Mouse (Mus musculus): ENCODE measurements at regions not wholly inside any gene's neighbourhood (a gene's known extent, or its start where the extent isn't known, plus 50 kb on each side); places are given as distances from the start of the nearest gene placed in this dataset.

DNA sequence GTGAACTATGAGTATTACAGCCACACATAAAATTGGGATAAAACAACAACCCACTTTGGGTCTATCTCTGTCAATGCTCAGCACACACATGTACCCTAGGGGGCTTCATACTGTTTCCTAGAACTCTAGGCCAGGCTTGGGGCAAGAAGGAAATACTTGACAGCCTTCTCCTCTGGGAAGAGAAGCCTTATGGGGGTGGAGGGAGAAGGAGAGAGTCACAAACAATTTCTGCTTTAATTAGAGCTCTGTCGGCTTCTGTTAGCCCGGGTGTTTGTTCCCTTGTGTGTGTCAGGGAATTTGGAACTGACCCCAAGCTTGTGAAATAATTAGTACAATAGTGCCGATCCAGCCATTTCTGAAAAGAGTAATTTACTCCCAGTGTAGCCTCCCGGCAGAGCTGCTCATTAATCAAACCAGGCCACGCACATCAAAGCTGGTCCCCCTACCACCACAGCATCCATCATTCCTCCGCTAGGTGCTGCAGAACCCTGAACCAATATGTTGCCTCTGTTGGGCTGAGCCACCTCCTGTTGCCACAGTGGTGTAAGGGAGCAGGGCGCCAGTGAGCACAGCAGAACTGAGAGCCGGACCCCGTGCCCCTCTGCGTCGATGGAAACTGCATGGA lies 307.3 kb downstream of the Tmem114 start:
- no peak for DNase-seq (ENCODE audit: low read depth, low spot score)

DNA sequence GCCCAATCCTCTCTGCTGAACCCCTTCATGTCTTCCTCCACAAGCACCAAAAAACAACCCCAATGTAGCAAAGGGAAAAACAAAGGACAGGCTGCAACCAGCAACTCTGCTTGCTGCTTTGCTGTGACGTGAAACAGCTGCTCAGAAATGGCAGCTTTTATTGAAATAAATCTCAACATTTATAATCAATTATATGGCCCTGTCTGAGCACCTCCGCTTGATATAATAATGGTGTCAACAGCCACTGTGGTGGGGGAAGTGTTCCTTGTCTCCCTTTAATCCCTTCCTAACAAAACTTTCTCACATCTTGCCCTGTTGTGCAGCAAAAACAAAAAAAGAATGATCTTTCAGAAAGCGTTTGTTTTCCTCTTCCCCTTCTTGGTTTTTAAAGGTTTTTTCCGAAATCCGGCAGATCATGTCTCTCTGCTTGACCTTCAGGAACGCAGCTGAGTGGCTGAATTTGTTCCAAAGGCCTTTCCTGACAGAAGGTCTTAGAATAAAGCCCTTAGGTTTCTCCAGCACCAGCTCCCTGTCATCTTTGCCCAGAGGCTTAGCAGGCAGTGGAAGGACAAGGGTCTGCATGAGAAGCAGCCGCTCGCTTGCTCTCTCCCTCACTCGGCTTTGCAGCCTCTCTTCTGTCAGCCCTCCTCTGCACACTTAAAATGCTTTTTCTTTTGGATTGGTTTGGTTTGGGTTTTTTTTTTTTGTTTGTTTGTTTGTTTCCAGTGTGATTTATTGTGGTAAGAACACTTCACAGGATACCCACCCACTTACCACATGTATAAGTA lies 313.4 kb downstream of the Tmem114 start:
- no peak for DNase-seq (ENCODE audit: low read depth, low spot score)

DNA sequence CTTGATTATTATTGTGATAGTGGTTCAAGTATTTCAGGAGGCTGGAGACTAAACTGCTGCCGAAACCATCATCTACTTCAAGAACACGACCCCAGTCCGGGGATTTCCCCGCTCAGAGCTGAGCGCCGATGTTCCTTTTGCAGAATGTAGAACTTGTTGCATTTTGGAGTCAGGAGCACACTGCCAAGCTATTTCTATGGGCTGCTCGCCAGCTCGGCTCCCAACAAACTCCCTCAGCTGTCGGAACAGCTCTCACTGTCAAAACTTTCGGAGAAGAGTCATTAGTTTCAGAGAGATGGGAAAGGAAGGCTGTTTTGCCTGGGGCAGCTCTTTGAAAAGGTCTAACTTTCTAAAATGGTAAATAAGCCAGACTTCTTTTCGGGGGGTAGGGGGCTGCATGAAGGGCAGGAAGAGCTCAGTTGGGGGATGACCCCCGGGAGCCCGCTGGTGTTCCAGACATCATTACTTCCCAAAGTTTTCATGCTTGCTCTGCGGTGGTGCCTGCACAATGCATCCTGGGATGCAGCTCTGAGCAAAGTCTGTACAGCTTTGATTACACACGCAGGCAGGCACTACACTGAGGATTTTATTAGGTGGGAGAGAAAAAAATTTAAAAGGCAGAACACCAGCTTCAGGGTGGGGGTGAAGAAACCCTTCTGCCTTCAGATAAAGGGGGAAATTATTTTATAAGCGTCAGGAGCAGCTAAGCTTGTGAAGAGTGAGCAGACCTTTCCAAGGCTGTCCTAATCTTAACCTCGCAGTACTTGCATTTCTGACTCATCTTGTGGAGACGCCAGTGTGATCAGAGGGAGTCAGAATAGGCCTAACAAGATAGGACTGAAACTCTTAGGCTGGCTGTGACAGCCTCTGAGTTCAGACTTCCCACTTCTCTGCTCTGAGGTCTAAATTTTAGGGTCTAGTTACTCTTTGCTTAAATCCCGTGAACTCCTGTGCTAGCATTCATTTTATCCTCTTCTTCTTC lies 316.5 kb downstream of the Tmem114 start:
- peak; percentile 26 for DNase-seq (ENCODE audit: low read depth, low spot score)

DNA sequence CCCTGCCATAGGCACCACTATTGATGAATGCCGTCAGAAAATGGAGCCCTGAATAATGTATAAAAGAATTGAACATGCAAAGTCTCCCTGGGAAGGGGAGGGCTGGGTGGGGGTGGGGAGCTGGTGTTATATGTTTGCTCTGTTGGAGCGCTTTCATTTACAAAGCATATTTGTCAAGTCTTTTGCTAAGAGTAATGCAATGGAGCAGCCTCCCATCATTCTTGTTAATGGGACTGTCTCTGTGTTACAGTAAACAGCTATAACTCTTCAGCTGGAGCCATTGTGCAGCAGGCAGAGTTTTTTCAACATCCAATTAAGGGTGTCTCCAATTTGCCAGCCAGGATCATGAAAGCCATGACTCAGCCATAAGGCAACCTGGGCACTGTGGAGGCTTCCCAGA lies 345.9 kb downstream of the Tmem114 start:
- no peak for DNase-seq (ENCODE audit: low read depth, low spot score)

DNA sequence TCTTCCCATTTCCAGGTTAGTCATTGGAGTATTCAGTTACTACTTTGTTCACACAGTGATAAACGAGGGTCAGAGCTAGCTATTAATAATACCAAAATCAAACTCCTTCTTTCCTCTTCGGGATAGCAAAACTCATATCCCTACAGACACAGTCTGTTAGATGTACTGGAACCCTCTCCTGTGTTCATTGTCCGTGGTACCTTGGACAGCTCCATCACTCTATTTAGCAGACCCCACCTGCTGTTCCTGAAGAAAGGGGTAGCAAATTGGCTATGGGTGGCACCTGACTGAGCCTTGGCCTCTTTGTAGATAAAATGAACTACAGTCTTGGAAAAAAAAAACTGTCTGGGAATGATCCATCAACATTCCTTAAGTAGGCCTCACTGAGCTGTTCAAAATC lies 346.5 kb downstream of the Tmem114 start:
- DNase-seq (ENCODE audit: low read depth, low spot score): no peak

DNA sequence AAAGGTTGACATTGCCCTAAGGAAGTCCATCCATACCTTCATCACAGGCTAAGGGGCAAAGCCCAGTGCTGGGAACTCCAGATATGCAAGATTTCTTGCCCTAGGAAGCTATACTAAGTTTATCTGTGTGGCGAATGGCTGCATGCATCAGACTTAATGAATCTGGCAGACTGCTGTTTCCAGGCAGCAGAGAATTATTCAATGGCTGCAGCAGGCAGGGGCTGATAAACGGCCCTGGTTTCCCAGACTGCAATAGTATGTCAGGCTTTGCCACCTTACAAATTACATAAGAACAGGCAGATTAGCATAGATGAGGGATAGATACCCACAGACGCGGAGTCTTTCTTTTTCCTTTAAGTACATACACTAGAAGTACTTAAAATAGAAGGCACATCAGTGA lies 350.2 kb downstream of the Tmem114 start:
- DNase-seq (ENCODE audit: low read depth, low spot score): no peak

DNA sequence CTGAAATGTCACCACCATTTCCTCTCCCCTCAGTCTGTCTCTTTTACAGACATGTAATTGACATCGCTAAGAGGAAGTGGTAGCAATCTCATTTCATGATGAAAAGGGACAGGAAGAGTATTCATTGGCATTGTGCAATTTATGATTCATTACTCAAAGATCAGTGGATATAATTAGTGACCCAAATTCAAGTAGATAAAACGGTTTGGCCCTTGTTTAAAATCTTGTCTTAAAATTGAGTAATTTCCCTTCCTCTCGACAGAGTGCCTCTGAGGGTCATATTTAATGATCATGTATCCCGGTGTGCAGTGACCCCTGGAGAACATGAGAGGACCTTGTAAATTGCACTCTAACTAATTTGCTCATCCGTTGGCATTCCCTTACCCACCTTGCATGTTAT lies 371.0 kb downstream of the Tmem114 start:
- no peak for DNase-seq (ENCODE audit: low read depth, low spot score)

DNA sequence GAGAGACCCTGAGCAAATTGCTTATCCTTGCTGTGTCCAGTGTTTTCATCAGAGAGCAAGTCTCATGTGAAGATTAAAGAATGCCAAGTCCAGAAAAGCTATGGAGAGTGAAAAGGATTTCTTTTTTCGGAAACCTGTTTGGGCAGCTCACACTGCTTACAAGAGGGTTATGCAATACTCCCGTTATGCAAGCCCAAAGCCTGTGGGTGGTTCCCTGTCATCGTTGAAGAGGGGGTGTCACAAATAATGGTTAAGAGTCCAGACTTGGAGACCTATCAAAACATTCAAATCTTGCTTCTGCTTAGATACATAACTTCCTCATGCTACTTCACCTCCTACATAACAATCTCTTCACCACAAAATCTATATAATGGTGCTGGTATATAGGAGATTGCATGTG lies 416.0 kb downstream of the Tmem114 start:
- DNase-seq (ENCODE audit: low read depth, low spot score): no peak

DNA sequence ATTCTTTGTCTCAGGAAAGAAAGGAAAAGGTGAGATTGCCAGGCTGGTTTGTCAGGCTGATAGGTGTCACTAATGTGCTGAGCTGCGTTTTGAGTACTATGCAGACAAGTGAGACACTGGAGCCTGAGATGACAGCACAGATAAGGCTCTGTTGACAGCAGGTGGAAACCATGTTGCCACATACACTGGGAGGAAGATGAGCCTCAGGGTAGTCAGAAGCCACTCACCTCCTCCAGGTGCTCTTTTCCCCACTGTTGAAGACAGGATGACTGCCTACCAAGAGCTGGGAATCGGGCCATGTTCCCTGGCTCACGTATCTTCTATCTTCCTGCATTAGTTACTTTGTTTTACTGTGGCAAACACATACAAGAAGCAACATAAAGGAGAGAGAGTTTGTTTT lies 418.3 kb downstream of the Tmem114 start:
- DNase-seq (ENCODE audit: low read depth, low spot score): no peak

DNA sequence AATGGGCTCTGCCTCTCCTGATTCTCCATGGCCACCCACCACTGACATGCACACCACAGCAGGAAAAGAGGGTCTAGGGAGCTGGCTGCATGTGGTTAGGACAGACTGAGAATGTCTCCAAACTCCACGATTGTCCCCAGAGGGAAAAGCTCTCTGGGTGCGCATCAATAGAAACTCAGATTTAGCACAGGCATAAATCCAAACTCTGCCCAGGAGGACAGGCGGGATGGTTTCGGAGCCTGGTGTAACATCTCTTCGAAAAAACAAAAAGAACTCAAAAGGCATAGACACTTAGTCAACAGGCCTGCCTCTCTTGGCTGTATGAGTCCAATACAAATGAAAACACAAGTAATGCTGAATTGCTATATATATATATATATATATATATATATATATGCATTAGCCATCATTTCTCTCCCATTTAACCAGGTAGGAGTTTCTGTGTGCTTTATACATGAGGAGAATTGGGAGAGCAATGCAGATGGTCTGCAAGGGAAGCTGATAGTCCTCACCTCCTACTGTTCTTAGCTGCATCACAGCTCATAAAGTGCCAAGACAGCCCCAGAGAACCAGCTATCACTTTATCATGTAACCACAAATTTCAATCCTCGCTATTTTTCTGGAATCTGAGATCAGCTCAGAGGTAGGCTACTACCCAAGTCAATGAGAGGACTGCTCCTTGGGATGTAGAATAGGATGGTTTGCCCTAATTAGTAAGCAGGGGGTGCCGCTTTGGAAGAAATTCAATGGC lies 422.4 kb downstream of the Tmem114 start:
- DNase-seq (ENCODE audit: low read depth, low spot score): no peak

DNA sequence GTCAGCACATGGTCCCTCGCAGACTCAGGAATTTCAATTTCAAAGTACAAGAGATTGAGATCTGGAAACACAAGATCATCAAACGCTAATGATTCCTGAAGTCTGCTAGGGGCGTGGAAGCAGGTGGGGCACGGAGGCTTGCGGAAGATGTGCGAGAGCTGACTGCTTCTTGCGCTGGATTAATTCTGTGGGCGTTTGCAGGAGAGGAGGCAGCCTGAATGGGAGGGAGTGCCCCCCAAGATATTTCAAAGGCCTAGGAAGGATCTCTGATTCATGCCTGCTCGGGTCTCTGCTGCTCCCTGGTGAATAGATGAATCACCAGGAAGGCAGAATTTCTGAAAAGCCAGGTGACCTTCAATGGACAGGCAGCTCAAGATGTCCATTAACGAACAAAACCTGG lies 442.1 kb downstream of the Tmem114 start:
- DNase-seq (ENCODE audit: low read depth, low spot score): no peak

DNA sequence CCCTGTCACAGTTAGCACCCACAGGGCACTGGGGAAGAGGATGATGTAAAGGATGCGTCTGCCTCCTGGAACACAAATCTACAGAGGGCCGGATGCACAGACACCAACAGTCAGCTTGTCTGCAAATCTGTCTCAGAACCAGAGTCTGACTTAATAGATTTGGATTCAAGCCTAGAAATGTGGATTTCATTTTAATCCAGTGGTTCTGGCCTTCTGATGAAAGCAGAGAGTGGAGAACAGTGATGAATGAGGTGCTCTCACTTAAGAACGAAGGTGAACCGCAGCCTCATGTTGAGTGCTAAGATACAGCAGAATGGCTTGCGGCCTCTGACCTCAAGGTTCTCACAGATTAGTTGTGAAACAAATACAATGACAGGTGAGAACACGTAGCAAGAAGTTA lies 446.5 kb downstream of the Tmem114 start:
- DNase-seq (ENCODE audit: low read depth, low spot score): no peak

DNA sequence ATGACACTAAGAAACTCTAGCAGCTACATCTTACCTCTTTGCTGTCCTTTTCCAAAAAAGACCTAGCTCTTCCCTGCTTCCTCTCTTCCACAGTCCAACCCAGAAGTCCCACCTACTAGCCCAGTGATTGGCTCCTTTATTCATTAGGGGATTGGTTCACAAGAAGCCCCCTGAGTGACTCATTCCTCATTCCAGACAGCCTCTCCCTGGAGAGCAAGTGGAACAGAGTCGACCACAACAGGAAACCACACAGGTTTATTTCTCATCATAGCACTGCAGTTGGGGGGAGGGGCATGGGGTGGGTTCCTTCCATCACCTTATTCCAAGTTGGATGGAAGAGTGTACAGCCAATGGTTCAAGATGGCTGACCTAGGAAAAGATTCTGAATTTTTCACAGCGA lies 473.3 kb downstream of the Tmem114 start:
- DNase-seq (ENCODE audit: low read depth, low spot score): no peak

DNA sequence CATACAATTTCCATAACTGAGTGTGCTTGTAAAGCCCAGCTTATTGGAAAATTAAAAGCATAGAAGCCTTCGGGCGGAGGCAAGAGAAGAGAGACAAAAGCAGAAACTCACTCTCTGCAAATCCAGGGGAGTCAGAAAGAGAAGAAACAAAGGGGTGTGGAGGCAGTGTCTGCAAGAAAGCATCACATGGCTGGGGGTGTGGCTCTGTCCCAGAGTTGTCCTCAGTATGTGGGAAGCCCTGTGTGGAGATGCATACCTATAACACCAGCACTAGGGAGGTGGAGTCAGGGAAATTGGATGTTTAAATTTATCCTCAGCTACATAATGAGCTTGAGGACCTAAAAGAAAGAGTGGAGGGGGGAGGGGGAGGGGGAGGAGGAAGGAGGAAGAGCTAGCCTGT lies 482.6 kb downstream of the Tmem114 start:
- DNase-seq (ENCODE audit: low read depth, low spot score): no peak

DNA sequence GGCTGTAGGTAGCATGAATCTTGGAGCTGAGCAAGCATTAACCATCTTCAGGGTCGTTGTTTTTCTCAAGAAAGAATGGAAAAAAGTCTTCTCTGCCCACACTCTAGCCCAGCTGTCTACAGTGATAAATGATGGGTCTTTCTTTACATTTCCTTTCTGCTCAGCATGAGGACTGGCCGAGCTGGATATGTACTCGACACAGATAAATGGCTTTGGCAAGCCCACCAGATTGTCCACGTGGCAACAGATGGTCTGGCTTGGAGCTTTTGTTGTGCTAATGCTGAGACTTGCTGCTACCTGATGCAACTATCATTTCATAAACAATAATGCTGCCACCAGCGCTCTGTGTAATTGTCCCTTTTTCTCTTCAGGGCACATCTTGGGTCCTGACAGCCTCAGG lies 487.8 kb downstream of the Tmem114 start:
- DNase-seq (ENCODE audit: low read depth, low spot score): no peak

DNA sequence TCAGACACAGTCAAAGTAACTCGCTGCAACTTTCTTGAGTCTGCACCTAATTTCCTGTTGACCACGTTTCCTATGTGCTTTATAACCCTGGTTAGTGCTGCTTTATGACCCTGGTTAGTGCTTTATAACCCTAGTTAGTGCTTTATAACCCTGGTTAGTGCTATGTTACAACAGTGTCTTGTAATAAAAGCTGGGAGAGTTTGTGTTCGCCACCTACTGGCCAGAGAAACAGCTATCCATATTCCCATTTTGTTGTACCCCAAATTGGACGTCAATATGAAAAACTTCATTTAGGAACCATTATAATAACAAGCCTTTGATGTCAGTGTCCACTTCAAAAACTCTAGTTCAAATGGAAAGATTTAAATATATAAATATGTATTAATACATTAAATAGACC lies 492.6 kb downstream of the Tmem114 start:
- no peak for DNase-seq (ENCODE audit: low read depth, low spot score)

DNA sequence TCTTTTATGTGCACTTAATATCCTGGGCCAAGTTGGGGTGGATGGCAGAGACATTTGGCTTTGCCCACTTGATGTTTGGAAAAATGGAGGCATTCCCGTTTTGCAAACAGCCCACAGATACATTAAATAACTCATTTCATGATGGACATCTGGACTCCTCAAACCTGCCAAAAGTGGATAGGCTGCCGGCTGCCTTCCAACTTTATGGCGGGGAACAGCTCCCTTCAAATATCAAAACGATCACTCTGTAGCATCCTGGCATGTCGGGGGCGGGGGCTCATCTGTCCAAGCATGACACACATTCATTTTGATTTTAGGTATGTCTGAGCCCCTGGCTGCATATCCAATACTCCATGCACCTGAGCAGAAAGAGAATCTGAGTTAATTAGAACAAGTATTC lies 493.3 kb downstream of the Tmem114 start:
- no peak for DNase-seq (ENCODE audit: low read depth, low spot score)

DNA sequence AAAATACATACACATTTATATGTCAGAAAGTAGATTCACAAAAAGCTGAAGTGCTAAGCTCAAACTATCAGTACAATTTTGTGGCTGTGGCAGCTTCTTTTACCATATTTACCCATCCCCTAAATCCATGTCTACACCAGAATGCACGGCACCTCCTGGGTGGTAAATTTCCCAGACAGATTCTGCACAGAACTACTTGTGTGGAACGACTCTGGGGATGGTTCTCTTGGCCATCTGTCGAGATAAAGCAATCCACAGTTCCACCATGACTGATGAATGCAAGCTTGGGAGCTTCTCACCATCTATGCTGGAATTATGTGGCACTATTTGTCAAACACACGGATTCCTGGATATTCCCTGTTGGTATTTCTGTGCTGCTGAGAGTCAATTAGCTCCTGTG lies 495.8 kb downstream of the Tmem114 start:
- no peak for DNase-seq (ENCODE audit: low read depth, low spot score)

DNA sequence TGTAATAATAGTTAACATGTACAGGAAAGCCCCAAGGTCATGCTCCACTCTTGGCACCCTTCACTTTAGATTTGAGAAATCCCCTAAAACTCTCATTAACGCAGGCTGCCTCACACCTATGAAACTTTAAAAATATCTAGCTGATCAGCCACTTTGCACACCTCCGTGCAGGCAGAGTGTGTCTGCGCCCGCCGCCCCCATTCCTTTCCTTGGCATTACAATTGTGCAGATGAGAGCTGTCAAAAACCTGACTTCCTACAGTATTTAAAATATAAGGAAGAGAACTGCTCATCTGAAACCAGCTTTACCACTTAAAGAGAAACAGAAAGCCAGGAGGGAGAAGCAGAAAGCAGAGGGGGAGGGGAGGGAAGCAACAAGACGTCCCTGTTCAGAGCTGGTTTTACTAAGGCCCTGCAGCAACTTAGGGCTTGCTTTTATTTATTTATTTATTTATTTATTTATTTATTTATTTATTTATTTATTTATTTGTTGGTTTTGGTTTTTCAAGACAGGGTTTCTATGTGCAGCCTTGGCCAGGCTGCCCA lies 496.5 kb downstream of the Tmem114 start:
- no peak for DNase-seq (ENCODE audit: low read depth, low spot score)

DNA sequence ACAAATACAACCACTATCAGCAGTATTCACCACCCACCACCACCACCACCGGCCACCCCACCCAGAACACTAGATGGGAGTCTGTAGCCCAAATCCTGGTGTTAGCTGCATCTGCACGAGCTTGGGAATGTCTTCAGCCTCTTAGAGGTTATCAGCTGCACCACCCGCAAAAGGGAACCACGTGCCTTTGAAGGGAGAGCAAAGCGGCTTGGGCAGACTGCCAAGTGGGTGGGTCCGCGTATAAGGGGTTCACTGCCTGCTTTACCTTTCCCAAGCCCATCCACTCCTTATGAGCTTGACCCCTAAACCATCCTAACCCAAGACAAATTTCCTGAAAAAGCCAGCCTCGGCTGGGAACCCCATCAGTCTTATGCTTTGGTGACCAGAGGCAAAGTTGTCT lies 497.2 kb downstream of the Tmem114 start:
- DNase-seq (ENCODE audit: low read depth, low spot score): no peak

DNA sequence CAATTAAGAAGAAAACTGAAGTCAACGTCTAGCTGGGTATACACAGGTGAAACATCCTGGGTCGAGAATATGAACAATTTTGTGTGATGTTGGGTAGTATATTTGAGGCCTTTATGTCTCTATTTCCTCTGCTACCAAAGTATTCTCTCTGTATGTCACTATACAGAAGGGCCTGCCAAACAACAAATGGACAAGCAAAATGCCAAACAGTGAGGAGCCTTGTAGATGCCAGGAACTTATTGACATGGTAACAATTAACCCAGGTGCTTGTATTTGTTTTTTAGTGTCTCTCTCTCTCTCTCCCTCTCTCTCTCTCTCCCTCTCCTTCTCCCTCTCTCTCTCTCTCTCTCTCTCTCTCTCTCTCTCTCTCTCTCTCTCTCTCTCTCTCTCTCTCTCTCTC lies 529.1 kb downstream of the Tmem114 start:
- DNase-seq (ENCODE audit: low read depth, low spot score): no peak

All from brain, embryonic 18.5 days (tissue).